Mouse (Mus musculus): ENCODE measurements at regions not wholly inside any gene's neighbourhood (a gene's known extent, or its start where the extent isn't known, plus 50 kb on each side); places are given as distances from the start of the nearest gene placed in this dataset.
"Not testable (repeated sequence)": the region's sequence is repeated elsewhere in the genome, so short reads cannot be mapped to it uniquely, and the experiment has no call there.

DNA sequence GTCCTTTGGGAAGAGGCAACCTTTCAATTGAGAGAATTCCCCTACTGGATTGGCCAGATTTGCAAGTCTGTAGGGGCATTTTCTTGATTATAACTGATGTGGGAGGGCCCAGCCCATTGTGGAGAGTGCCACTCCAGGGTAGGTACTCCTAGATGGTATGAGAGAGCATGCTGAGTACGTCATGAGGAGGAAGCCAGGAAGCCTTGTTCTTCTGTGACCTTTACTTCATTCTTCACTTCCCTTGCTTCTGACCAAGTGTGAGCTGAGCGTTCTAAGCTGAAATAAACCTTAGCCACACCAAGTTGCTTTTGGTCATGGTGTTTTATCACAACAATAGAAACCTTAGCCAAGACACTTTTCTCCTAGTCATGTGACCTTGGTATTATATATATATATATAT, 157.0 kb downstream of the Cand1 start:
- Histone ChIP-seq H3K27ac (ENCODE audit: low read length) (no peak overlapping the region), H3K4me2 (ENCODE audit: low read length) (no peak overlapping the region), H3K9ac (replicated peaks; ENCODE audit: low read depth, low read length) (no peak overlapping the region), H3K27me3 (replicated peaks; ENCODE audit: control insufficient read depth, insufficient read depth, low read length) (no peaks in the 10 kb centered on the region), H3K36me3 (ENCODE audit: control insufficient read depth, insufficient read depth) (no peaks in the 10 kb centered on the region), H3K4me1 (replicated peaks; ENCODE audit: control insufficient read depth, insufficient read depth, low read length) (0 out of 2 replicates have a peak, but pooled peaks cover 4% of the 10 kb centered on the region), H3K4me3 (replicated peaks; ENCODE audit: low read length) (no peak overlapping the region), H3K9me3 (ENCODE audit: control insufficient read depth, low read length) (no peaks in the 10 kb centered on the region)
- 92% methylated on average over 2 of the region's 2 CpGs for WGBS
- ATAC-seq: no peak

DNA sequence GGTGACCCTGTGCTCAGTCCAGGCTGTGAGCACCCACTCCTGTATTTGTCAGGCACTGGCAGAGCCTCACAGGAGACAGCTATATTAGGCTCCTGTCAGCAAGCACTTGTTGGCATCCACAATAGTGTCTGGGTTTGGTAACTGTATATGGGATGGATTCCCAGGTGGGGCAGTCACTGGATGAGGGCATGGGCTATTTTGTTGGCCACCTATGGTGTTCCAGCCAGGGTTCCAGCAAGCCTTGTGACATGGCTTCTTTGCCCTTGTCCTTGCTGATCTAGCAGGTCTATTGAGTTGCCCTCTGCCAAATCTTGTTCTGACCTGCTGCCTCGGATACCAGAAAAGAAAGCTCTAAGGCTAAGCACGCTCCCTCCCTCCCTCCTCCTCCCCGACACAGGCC, 158.1 kb downstream of the Cand1 start:
- not testable (repeated sequence) for ATAC-seq; H3K27ac ChIP-seq (ENCODE audit: low read length); H3K9me3 ChIP-seq (ENCODE audit: control insufficient read depth, low read length); H3K4me2 ChIP-seq (ENCODE audit: low read length); H3K36me3 ChIP-seq (ENCODE audit: control insufficient read depth, insufficient read depth); H3K9ac ChIP-seq (replicated peaks; ENCODE audit: low read depth, low read length); H3K27me3 ChIP-seq (replicated peaks; ENCODE audit: control insufficient read depth, insufficient read depth, low read length); H3K4me3 ChIP-seq (replicated peaks; ENCODE audit: low read length); H3K4me1 ChIP-seq (replicated peaks; ENCODE audit: control insufficient read depth, insufficient read depth, low read length)
- WGBS: 72% methylated on average over 3 of the region's 3 CpGs

DNA sequence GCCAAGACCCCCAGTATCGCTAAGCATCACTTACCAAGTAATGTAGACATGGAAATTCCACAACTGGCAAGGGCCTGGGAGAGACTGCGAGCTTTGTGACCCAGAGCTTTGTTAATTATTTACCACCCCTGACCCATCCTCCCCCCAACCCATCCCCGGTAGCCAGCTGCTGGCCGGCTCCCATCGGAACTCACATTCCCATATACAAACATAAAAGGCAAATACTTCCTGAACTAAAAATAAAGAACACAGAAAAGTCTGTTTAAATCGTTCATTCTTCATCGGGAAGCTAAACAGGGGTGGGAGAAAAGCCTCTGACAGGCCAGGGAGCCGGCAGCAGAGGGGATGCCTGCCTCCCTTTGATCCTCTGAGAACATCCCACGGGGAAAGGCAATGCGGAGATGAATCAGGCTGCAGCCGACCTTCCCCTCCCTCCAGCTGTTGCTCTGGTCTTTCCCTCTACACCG, 163.7 kb downstream of the Cand1 start:
- no peak overlapping the region for H3K9ac ChIP-seq (replicated peaks; ENCODE audit: low read depth, low read length)
- WGBS: 41% methylated on average over 12 of the region's 12 CpGs
- no peak overlapping the region for H3K27ac ChIP-seq (ENCODE audit: low read length)
- H3K4me3 ChIP-seq (replicated peaks; ENCODE audit: low read length): no peak overlapping the region
- H3K27me3 ChIP-seq (replicated peaks; ENCODE audit: control insufficient read depth, insufficient read depth, low read length): no peaks in the 10 kb centered on the region
- ATAC-seq: no peak
- 0 out of 2 replicates have a peak, but pooled peaks cover 4% of the 10 kb centered on the region for H3K4me1 ChIP-seq (replicated peaks; ENCODE audit: control insufficient read depth, insufficient read depth, low read length)
- peaks cover 2% of the 10 kb centered on the region; the same call in 1 of the 2 replicates for H3K9me3 ChIP-seq (ENCODE audit: control insufficient read depth, low read length)
- H3K4me2 ChIP-seq (ENCODE audit: low read length): no peak overlapping the region
- no peaks in the 10 kb centered on the region for H3K36me3 ChIP-seq (ENCODE audit: control insufficient read depth, insufficient read depth)

DNA sequence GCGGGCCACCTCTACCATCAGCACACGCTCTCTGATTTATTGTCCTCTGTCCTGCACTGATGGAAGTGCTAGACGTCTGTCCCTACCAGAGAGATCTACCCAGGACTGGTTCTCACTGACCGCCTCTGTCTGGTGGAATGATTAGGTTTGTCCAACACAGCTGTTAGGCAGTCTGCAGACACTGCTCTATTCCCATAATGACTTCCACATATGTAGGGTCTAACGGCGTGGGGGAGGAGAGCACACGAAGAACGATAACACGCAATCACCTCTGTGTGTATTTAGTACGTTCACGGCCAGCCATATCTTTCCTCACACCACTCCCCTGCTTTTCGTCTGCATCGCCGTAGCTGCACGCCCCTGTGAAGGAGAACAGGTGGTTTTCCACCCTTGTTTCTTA, 165.0 kb downstream of the Cand1 start:
- H3K36me3 ChIP-seq (ENCODE audit: control insufficient read depth, insufficient read depth): no peaks in the 10 kb centered on the region
- no peak overlapping the region for H3K27ac ChIP-seq (ENCODE audit: low read length)
- 0 out of 2 replicates have a peak, but pooled peaks cover 4% of the 10 kb centered on the region for H3K4me1 ChIP-seq (replicated peaks; ENCODE audit: control insufficient read depth, insufficient read depth, low read length)
- peaks cover 2% of the 10 kb centered on the region; the same call in 1 of the 2 replicates for H3K9me3 ChIP-seq (ENCODE audit: control insufficient read depth, low read length)
- WGBS: 89% methylated on average over 15 of the region's 15 CpGs
- no peak overlapping the region for H3K9ac ChIP-seq (replicated peaks; ENCODE audit: low read depth, low read length)
- ATAC-seq: no peak
- H3K27me3 ChIP-seq (replicated peaks; ENCODE audit: control insufficient read depth, insufficient read depth, low read length): no peaks in the 10 kb centered on the region
- no peak overlapping the region for H3K4me2 ChIP-seq (ENCODE audit: low read length)
- no peak overlapping the region for H3K4me3 ChIP-seq (replicated peaks; ENCODE audit: low read length)

DNA sequence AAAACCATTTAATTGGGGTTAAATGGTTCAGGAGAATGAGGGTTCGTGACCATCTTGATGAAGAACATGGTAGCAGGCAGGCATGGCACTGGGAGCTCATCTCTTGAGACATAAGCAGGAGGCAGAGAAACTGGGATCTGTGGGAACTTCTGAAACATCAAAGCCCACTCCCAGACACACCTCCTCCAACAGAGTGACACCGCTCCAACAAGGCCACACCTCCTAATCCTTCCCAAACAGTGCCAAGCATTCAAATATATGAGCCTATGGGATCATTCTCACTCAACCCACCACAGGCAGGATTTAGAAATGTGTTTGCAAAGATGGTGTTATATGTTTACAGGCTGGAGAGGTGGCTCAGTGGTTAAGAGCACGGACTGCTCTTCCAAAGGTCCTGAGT, 165.9 kb downstream of the Cand1 start:
- H3K9me3 ChIP-seq (ENCODE audit: control insufficient read depth, low read length): peaks cover 2% of the 10 kb centered on the region; the same call in 1 of the 2 replicates
- no peak for ATAC-seq
- 0 out of 2 replicates have a peak, but pooled peaks cover 1% of the 10 kb centered on the region for H3K4me1 ChIP-seq (replicated peaks; ENCODE audit: control insufficient read depth, insufficient read depth, low read length)
- no peak overlapping the region for H3K4me3 ChIP-seq (replicated peaks; ENCODE audit: low read length)
- WGBS: 95% methylated on average over 3 of the region's 3 CpGs
- H3K27ac ChIP-seq (ENCODE audit: low read length): no peak overlapping the region
- H3K4me2 ChIP-seq (ENCODE audit: low read length): no peak overlapping the region
- no peaks in the 10 kb centered on the region for H3K27me3 ChIP-seq (replicated peaks; ENCODE audit: control insufficient read depth, insufficient read depth, low read length)
- H3K36me3 ChIP-seq (ENCODE audit: control insufficient read depth, insufficient read depth): no peaks in the 10 kb centered on the region
- H3K9ac ChIP-seq (replicated peaks; ENCODE audit: low read depth, low read length): no peak overlapping the region

DNA sequence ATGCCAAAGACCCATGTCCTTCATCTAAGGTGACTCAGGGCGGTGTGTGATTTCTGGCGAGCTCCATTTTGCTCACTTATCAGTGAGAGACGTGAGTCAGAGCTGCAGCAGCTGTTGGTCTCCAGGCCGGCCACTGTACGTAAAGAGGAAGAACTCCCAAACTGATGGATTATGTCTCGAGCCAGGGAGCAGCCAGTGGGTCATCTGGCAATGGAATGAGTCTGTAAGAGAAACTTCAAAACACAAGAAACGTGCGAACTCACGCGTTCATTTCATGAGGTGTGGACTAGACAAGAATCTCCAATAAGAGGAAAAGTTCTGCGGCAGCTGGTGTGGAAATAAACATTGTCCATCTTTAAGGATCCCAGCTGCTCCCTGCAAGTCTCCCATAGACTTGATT, 170.4 kb downstream of the Cand1 start:
- H3K9me3 ChIP-seq (ENCODE audit: control insufficient read depth, low read length): peaks cover 2% of the 10 kb centered on the region; the same call in 1 of the 2 replicates
- no peak overlapping the region for H3K4me2 ChIP-seq (ENCODE audit: low read length)
- peaks cover 7% of the 10 kb centered on the region for H3K4me1 ChIP-seq (replicated peaks; ENCODE audit: control insufficient read depth, insufficient read depth, low read length)
- H3K4me3 ChIP-seq (replicated peaks; ENCODE audit: low read length): no peak overlapping the region
- 89% methylated on average over 11 of the region's 11 CpGs for WGBS
- H3K27me3 ChIP-seq (replicated peaks; ENCODE audit: control insufficient read depth, insufficient read depth, low read length): no peaks in the 10 kb centered on the region
- H3K27ac ChIP-seq (ENCODE audit: low read length): no peak overlapping the region
- no peaks in the 10 kb centered on the region for H3K36me3 ChIP-seq (ENCODE audit: control insufficient read depth, insufficient read depth)
- ATAC-seq: no peak
- H3K9ac ChIP-seq (replicated peaks; ENCODE audit: low read depth, low read length): no peak overlapping the region

DNA sequence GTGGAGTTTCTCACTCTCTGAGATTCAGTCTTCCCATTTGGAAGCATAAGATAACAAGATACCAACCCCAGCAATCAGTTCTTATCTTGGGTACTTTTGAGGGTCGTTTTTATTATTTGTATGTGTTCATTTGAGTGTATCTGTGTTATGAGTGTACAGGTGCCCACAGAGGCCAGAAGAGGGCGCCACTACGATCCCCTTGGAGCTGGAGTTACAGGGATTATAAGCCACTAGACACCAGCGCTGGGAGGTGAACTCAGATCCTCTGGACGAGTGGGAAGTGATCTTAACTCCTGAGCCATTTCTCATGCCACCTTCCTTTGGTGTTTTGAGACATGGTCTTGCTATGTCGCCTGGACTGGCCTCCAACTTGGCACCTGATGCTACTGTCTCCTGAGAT, 172.0 kb downstream of the Cand1 start:
- no peak overlapping the region for H3K4me3 ChIP-seq (replicated peaks; ENCODE audit: low read length)
- 89% methylated on average over 6 of the region's 6 CpGs for WGBS
- H3K4me2 ChIP-seq (ENCODE audit: low read length): no peak overlapping the region
- no peak for ATAC-seq
- no peak overlapping the region for H3K27ac ChIP-seq (ENCODE audit: low read length)
- no peak overlapping the region for H3K9ac ChIP-seq (replicated peaks; ENCODE audit: low read depth, low read length)
- H3K36me3 ChIP-seq (ENCODE audit: control insufficient read depth, insufficient read depth): no peaks in the 10 kb centered on the region
- no peaks in the 10 kb centered on the region for H3K27me3 ChIP-seq (replicated peaks; ENCODE audit: control insufficient read depth, insufficient read depth, low read length)
- H3K4me1 ChIP-seq (replicated peaks; ENCODE audit: control insufficient read depth, insufficient read depth, low read length): peaks cover 7% of the 10 kb centered on the region
- H3K9me3 ChIP-seq (ENCODE audit: control insufficient read depth, low read length): no peaks in the 10 kb centered on the region

DNA sequence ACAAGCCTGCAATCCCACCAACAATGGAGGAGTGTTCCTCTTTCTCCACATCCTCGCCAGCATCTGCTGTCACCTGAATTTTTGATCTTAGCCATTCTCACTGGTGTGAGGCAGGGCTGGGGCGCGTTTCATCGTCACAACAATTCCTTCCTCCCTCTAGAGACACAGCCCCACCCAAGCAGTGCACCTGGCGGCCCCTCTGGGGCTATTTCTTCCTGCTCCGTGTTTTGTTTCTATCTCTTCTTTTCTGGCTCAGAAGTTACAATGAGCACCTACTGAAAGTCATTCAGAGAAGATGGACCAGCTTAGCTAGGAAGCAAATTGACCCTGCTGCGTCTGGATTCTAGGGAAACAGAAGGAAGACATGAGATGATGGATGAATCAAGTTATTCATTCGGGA, 172.5 kb downstream of the Cand1 start:
- no peak overlapping the region for H3K9ac ChIP-seq (replicated peaks; ENCODE audit: low read depth, low read length)
- H3K27me3 ChIP-seq (replicated peaks; ENCODE audit: control insufficient read depth, insufficient read depth, low read length): no peaks in the 10 kb centered on the region
- H3K36me3 ChIP-seq (ENCODE audit: control insufficient read depth, insufficient read depth): no peaks in the 10 kb centered on the region
- H3K9me3 ChIP-seq (ENCODE audit: control insufficient read depth, low read length): no peaks in the 10 kb centered on the region
- no peak overlapping the region for H3K4me3 ChIP-seq (replicated peaks; ENCODE audit: low read length)
- no peak for ATAC-seq
- 95% methylated on average over 8 of the region's 8 CpGs for WGBS
- H3K4me2 ChIP-seq (ENCODE audit: low read length): no peak overlapping the region
- peaks cover 7% of the 10 kb centered on the region for H3K4me1 ChIP-seq (replicated peaks; ENCODE audit: control insufficient read depth, insufficient read depth, low read length)
- no peak overlapping the region for H3K27ac ChIP-seq (ENCODE audit: low read length)

DNA sequence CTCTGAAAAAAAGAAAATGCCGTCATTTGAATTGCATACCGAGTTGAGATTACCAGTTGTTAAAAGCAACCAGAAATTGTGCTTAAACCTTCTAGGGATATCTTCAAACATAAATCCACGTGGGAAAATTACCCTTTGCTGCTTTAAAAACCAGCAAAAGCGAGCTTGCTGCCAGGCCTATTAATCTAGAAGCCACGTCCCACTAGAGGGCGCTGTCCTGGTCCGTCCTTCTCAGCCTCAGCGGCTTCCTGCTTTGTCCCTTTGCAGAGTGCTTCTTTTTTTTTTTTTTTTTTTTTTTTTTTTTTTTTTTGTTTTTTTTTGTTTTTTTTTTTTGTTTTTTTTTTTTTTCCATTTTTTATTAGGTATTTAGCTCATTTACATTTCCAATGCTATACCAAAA, 173.9 kb downstream of the Cand1 start:
- H3K27me3 ChIP-seq (replicated peaks; ENCODE audit: control insufficient read depth, insufficient read depth, low read length): no peaks in the 10 kb centered on the region
- no peak overlapping the region for H3K4me2 ChIP-seq (ENCODE audit: low read length)
- peaks cover 7% of the 10 kb centered on the region for H3K4me1 ChIP-seq (replicated peaks; ENCODE audit: control insufficient read depth, insufficient read depth, low read length)
- H3K9me3 ChIP-seq (ENCODE audit: control insufficient read depth, low read length): no peaks in the 10 kb centered on the region
- no peak overlapping the region for H3K9ac ChIP-seq (replicated peaks; ENCODE audit: low read depth, low read length)
- WGBS: 20% methylated on average over 8 of the region's 8 CpGs
- no peak overlapping the region for H3K4me3 ChIP-seq (replicated peaks; ENCODE audit: low read length)
- no peak overlapping the region for H3K27ac ChIP-seq (ENCODE audit: low read length)
- peak; percentile 70; the same call in 1 of the 2 replicates for ATAC-seq
- no peaks in the 10 kb centered on the region for H3K36me3 ChIP-seq (ENCODE audit: control insufficient read depth, insufficient read depth)
